Mouse (Mus musculus) midbrain, embryonic 12.5 days (tissue): ENCODE data around the gene Rtn4rl1. TPM values are rescaled to one million over a fixed set of nuclear protein-coding genes. Genes with fewer than 3 reads are reported as not detected.

Experiments used
- ATAC-seq: fragments of 200-750 bp; cut with Nextera tagmentation; 2 replicates; pipeline ENCODE4 v1.8.0; 2017; ENCODE audit warnings: low read depth, moderate TSS enrichment, moderate library complexity; ENCODE audit not compliant: low FRiP score
- H3K27ac ChIP-seq: fragments of 300-500 bp; sonication (generic); replicated peaks from 2 replicates; pipeline ENCODE4 v1.5.1; 2016; ENCODE audit warnings: mild to moderate bottlenecking
- H3K27me3 ChIP-seq: fragments of 300-500 bp; sonication (generic); 2 replicates; pipeline ENCODE4 v1.6.1; 2016; ENCODE audit warnings: mild to moderate bottlenecking
- H3K36me3 ChIP-seq: fragments of 300-500 bp; sonication (generic); 2 replicates; pipeline ENCODE4 v1.6.1; 2016
- H3K4me1 ChIP-seq: fragments of 300-500 bp; sonication (generic); 2 replicates; pipeline ENCODE4 v1.6.1; 2016
- H3K4me2 ChIP-seq: fragments of 300-500 bp; sonication (generic); replicated peaks from 2 replicates; pipeline ENCODE4 v1.6.1; 2016; ENCODE audit warnings: mild to moderate bottlenecking, moderate library complexity
- H3K4me3 ChIP-seq: fragments of 300-500 bp; sonication (generic); 2 replicates; pipeline ENCODE4 v1.5.1; 2016; ENCODE audit warnings: mild to moderate bottlenecking
- H3K9ac ChIP-seq: fragments of 300-500 bp; sonication (generic); replicated peaks from 2 replicates; pipeline ENCODE4 v1.6.1; 2016; ENCODE audit warnings: mild to moderate bottlenecking, moderate library complexity
- H3K9me3 ChIP-seq: fragments of 300-500 bp; sonication (generic); 2 replicates; pipeline ENCODE4 v1.6.1; 2016; ENCODE audit warnings: mild to moderate bottlenecking
- WGBS: fragments of 180-500 bp; shearing (Covaris S2); methylation state at CpG from one replicate; pipeline ENCODE4 v1.1.7; 2016; 5-methylcytosine and 5-hydroxymethylcytosine counted together
- polyA plus RNA-seq: library from polyadenylated mRNA; unstranded; fragments of >200 nt; fragmentation: Nextera tagmentation; extraction: Ambion mirVana; gene quantifications from 2 replicates; pipeline ENCODE4 v1.2.1, GENCODE M21; 2016

Rtn4rl1 gene
- polyA plus RNA-seq, 1 experiment from 2014 or later = 9.3 TPM

- no peak overlapping the region for H3K9ac ChIP-seq
- peaks cover 6% of the 10 kb centered on the region for H3K4me1 ChIP-seq
- no peak overlapping the region for H3K27ac ChIP-seq
- H3K4me3 ChIP-seq = no peak overlapping the region
- H3K9me3 ChIP-seq = no peaks in the 10 kb centered on the region
- H3K36me3 ChIP-seq = no peaks in the 10 kb centered on the region
- 90% methylated on average over 6 of the region's 6 CpGs for WGBS
- peaks cover 18% of the 10 kb centered on the region; the same call in 1 of the 2 replicates for H3K27me3 ChIP-seq
- H3K4me2 ChIP-seq = no peak overlapping the region
- no peak for ATAC-seq
Measured at GRCm38 (mm10) chr11:75229289-75229688, 35.7 kb downstream of the Rtn4rl1 start.

- no peak overlapping the region for H3K4me3 ChIP-seq
- no peak overlapping the region for H3K27ac ChIP-seq
- H3K4me2 ChIP-seq = no peak overlapping the region
- H3K9ac ChIP-seq = no peak overlapping the region
- WGBS = 92% methylated on average over 6 of the region's 6 CpGs
- no peaks in the 10 kb centered on the region for H3K9me3 ChIP-seq
- H3K4me1 ChIP-seq = peaks cover 6% of the 10 kb centered on the region
- peaks cover 28% of the 10 kb centered on the region for H3K27me3 ChIP-seq
- ATAC-seq = no peak
- H3K36me3 ChIP-seq = no peaks in the 10 kb centered on the region
Measured at GRCm38 (mm10) chr11:75230272-75230760, 36.7 kb downstream of the Rtn4rl1 start.

GRCm38 (mm10) chr11:75231756-75232155 lies 38.2 kb downstream of the Rtn4rl1 start:
- Histone ChIP-seq H3K4me3 (no peak overlapping the region), H3K27ac (no peak overlapping the region), H3K4me1 (peaks cover 6% of the 10 kb centered on the region), H3K4me2 (no peak overlapping the region), H3K36me3 (no peaks in the 10 kb centered on the region), H3K9ac (no peak overlapping the region), H3K27me3 (peaks cover 33% of the 10 kb centered on the region), H3K9me3 (no peaks in the 10 kb centered on the region)
- WGBS = 9% methylated on average over 7 of the region's 7 CpGs
- peak; percentile 52; the same call in 1 of the 2 replicates for ATAC-seq

GRCm38 (mm10) chr11:75232434-75232833 lies 38.9 kb downstream of the Rtn4rl1 start:
- Histone ChIP-seq H3K9ac (no peak overlapping the region), H3K27ac (no peak overlapping the region), H3K4me1 (peaks cover 6% of the 10 kb centered on the region), H3K9me3 (no peaks in the 10 kb centered on the region), H3K4me3 (no peak overlapping the region), H3K27me3 (peaks cover 33% of the 10 kb centered on the region), H3K36me3 (no peaks in the 10 kb centered on the region), H3K4me2 (no peak overlapping the region)
- ATAC-seq = no peak
- WGBS = 83% methylated on average over 4 of the region's 4 CpGs

- no peaks in the 10 kb centered on the region for H3K36me3 ChIP-seq
- peaks cover 6% of the 10 kb centered on the region for H3K4me1 ChIP-seq
- no peak for ATAC-seq
- WGBS = 13% methylated on average over 16 of the region's 16 CpGs
- H3K9ac ChIP-seq = no peak overlapping the region
- H3K27me3 ChIP-seq = peaks cover 33% of the 10 kb centered on the region
- no peak overlapping the region for H3K4me2 ChIP-seq
- no peaks in the 10 kb centered on the region for H3K9me3 ChIP-seq
- H3K27ac ChIP-seq = no peak overlapping the region
- no peak overlapping the region for H3K4me3 ChIP-seq
Measured at GRCm38 (mm10) chr11:75234745-75235144, 41.2 kb downstream of the Rtn4rl1 start.

- Histone ChIP-seq H3K27ac (no peak overlapping the region; the same call in 1 of the 2 replicates), H3K4me1 (peaks cover 5% of the 10 kb centered on the region), H3K36me3 (no peaks in the 10 kb centered on the region), H3K27me3 (peaks cover 5% of the 10 kb centered on the region; the same call in 1 of the 2 replicates), H3K4me3 (no peak overlapping the region), H3K4me2 (no peak overlapping the region), H3K9ac (no peak overlapping the region), H3K9me3 (no peaks in the 10 kb centered on the region)
- ATAC-seq = no peak
- 76% methylated on average over 13 of the region's 13 CpGs for WGBS
Measured at GRCm38 (mm10) chr11:75240158-75240934, 46.8 kb downstream of the Rtn4rl1 start.

GRCm38 (mm10) chr11:75242710-75243255 lies 49.2 kb downstream of the Rtn4rl1 start:
- H3K4me1 ChIP-seq = peaks cover 13% of the 10 kb centered on the region
- no peak overlapping the region for H3K9ac ChIP-seq
- no peak overlapping the region for H3K27ac ChIP-seq
- H3K36me3 ChIP-seq = no peaks in the 10 kb centered on the region
- no peaks in the 10 kb centered on the region for H3K27me3 ChIP-seq
- no peaks in the 10 kb centered on the region for H3K9me3 ChIP-seq
- no peak overlapping the region for H3K4me3 ChIP-seq
- ATAC-seq = no peak
- 85% methylated on average over 9 of the region's 9 CpGs for WGBS
- H3K4me2 ChIP-seq = no peak overlapping the region

- peak overlapping the region; percentile 27; the same call in 1 of the 2 replicates for H3K27ac ChIP-seq
- H3K4me2 ChIP-seq = no peak overlapping the region
- no peaks in the 10 kb centered on the region for H3K9me3 ChIP-seq
- H3K9ac ChIP-seq = no peak overlapping the region
- no peak overlapping the region for H3K4me3 ChIP-seq
- H3K36me3 ChIP-seq = no peaks in the 10 kb centered on the region
- peaks cover 19% of the 10 kb centered on the region for H3K4me1 ChIP-seq
- WGBS = 83% methylated on average over 11 of the region's 11 CpGs
- H3K27me3 ChIP-seq = no peaks in the 10 kb centered on the region
- ATAC-seq = no peak
Measured at GRCm38 (mm10) chr11:75244368-75245275, 51.0 kb downstream of the Rtn4rl1 start.

GRCm38 (mm10) chr11:75245372-75246330 lies 52.1 kb downstream of the Rtn4rl1 start:
- H3K36me3 ChIP-seq = no peaks in the 10 kb centered on the region
- peaks cover 19% of the 10 kb centered on the region for H3K4me1 ChIP-seq
- WGBS = 48% methylated on average over 16 of the region's 16 CpGs
- no peaks in the 10 kb centered on the region for H3K9me3 ChIP-seq
- H3K9ac ChIP-seq = no peak overlapping the region
- H3K27ac ChIP-seq = peak overlapping the region; percentile 27
- H3K4me3 ChIP-seq = no peak overlapping the region
- peak; percentile 49; the same call in 1 of the 2 replicates for ATAC-seq
- H3K27me3 ChIP-seq = no peaks in the 10 kb centered on the region
- H3K4me2 ChIP-seq = no peak overlapping the region

GRCm38 (mm10) chr11:75246589-75246988 lies 53.0 kb downstream of the Rtn4rl1 start:
- no peak for ATAC-seq
- H3K4me3 ChIP-seq = no peak overlapping the region
- no peak overlapping the region for H3K9ac ChIP-seq
- no peak overlapping the region for H3K27ac ChIP-seq
- H3K4me2 ChIP-seq = no peak overlapping the region
- WGBS = 90% methylated on average over 8 of the region's 8 CpGs
- H3K27me3 ChIP-seq = no peaks in the 10 kb centered on the region
- peaks cover 19% of the 10 kb centered on the region for H3K4me1 ChIP-seq
- H3K36me3 ChIP-seq = no peaks in the 10 kb centered on the region
- no peaks in the 10 kb centered on the region for H3K9me3 ChIP-seq

- H3K36me3 ChIP-seq = no peaks in the 10 kb centered on the region
- H3K27me3 ChIP-seq = no peaks in the 10 kb centered on the region
- H3K9me3 ChIP-seq = no peaks in the 10 kb centered on the region
- H3K4me2 ChIP-seq = no peak overlapping the region
- 89% methylated on average over 10 of the region's 10 CpGs for WGBS
- ATAC-seq = no peak
- no peak overlapping the region for H3K27ac ChIP-seq
- H3K9ac ChIP-seq = no peak overlapping the region
- H3K4me3 ChIP-seq = no peak overlapping the region
- peaks cover 23% of the 10 kb centered on the region for H3K4me1 ChIP-seq
Measured at GRCm38 (mm10) chr11:75247137-75247730, 53.7 kb downstream of the Rtn4rl1 start.
